Mouse (Mus musculus) thymus, postnatal 4 days (tissue): ENCODE measurements around the gene Eipr1.
"Not testable (repeated sequence)": the region's sequence is repeated elsewhere in the genome, so short reads cannot be mapped to it uniquely, and the experiment has no call there.

Source experiments
- DNase-seq: peaks from one replicate; pipeline ENCODE4 v3.0.0; 2021

Gene Eipr1

DNA sequence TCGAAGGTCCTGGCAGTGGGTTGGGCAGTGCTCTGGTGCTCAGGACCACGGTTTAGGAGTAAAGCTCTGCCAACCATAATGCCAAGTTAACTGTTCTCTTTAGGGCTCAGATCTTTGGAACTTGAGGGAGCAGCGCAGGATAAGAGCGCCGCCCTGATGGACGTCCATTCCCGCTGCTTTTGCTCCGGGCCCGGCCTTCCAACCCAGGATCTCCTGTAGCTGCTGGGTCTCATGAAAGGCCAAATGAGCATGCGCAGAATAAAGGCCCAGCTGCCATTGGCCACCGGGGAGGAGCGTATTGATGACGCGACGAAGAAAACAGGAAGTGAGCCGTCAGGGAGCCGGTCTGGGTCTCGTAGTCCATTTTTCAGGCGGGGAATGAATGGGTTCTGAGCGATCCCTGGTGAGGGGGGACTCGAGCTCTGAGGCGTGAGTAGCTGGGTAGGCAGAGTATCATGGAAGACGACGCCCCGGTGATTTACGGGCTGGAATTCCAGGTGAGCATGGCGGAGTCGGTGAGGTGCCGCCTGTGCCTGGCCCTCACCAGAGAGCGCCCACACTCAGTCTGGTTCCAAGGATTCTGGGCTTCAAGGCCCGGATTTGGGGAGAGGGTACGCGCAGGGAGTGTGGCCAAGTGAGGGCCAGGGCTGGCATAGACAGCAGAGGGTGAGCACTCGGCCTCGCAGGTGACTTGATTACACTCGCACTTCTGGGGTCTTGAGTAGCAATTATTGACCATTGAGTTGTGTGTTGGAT, at the start of gene Eipr1:
Gene Eipr1 (plus strand): TSS at position 296 of the 756 bp plus-strand sequence.
- peak; percentile 83 for DNase-seq

DNA sequence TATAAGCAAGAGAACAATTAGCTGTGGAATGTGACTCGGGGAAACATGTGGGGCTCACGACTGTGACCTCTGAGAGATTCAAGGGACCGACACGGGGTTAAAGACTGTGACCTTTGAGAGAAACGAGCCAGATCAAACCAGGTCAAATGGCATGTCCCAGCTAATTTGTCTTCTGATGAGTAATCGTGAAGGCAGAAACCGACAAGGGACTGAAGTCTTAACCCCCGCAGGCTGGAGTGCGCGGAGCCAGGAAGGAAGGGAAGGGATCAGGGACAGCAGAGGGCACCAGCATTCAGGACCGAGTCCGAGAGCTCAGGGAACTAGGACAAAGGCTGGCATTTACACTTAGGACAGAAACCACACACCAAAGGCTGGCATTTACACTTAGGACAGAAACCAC, 47.2 kb upstream of the Eipr1 start:
- no peak for DNase-seq

DNA sequence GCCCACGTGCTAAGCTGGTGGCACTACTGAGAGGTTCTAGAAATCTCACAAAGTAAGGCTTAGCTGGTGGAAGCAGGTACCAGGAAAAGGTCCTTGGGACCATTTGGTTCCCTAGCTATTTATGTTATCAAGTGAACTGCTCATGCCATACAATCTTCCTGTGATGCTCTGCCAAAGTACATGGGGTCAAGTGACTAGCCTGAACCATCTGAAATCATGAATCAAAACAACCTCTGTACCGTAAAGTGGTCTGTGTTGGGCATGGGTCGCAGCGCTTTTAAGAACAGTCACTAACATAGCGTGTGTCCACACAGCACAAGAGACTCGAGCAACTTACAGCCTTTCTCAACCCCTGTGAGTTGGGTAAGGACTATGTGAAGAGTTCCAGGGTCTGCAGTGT, 46.4 kb upstream of the Eipr1 start:
- no peak for DNase-seq

DNA sequence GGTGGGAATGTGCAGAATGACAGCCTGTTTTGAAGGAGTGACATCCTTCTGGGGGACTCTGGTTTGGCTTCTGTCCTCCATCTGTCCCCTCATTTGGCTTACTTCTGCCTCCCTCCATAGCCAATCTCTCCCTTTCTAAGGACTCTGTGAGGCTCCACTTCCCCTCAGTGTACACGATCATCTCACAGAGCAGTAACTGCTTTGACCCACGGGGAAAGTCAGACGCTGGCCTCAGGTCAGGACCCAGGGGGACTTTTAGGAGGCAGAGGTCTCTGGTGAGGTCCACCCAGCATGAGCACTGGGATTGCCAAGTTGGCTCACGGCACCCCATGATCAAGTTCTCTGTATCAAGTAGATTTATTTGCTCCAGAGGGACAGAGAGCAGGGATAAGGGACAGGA, 43.4 kb upstream of the Eipr1 start:
- no peak for DNase-seq

DNA sequence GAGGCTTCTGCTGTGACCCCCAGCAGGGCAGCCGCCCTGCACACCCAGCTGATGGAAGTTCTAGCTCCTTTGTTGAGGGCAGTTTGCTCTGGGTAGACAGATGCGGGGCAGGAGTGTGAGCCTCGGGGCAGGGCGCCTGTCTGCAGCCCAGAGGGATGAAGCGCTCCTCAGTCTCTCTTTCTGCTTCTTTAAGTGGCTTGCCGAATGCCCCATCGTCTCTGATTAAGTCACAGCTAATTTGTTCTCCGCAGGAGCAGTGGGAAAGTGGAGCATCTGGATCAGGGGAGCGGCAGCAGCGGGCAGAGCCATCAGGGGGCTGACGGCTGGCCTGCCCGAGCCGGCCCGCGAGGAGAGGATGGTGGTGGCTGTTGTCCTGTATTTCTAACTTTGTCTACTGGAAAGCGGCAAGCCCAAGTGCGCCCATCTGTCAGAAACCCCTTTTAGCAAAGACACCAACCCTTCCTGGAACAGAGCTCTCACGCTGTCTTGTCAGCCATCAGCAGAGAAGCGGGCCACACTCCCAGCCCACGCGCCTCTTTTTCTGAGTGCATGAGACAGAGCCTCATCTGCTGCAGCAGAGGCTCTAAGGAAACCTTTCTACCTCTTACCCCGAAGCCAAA, 40.9 kb upstream of the Eipr1 start:
- DNase-seq, result no peak

DNA sequence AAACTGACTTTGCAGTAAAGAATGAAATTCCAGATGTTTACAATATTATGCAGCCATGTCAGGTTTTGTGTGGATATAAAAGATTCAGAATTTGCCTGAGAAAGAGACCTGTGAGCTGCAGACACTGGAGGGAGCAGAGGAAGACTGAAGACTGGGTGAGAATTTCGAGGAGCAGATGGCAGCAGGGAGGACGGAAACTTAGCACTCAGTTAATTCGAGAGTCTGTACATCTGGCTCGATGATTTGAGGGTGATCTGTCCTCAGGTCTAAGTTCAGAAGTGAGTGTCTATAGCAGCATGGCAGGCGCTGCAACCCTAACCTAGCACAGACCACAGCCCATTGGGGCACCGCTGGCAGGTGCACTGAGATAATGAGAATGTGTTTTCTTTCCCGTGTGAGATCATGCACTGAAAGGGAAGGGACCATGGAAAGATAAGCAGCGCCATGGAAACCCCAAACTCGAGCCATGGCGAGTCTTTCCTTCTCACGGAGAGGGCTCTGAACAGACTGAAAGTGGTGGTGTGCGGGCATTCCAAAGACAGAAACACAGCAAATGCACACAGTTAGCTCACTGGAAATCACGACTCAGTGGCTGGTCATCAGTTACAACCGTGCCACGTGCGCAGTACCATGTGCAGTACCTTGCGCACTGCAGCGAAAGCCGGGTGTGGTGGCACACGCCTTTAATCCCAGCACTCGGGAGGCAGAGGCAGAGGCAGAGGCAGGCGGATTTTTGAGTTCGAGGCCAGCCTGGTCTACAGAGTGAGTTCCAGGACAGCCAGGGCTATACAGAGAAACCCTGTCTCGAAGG, 36.6 kb upstream of the Eipr1 start:
- DNase-seq, result no peak

DNA sequence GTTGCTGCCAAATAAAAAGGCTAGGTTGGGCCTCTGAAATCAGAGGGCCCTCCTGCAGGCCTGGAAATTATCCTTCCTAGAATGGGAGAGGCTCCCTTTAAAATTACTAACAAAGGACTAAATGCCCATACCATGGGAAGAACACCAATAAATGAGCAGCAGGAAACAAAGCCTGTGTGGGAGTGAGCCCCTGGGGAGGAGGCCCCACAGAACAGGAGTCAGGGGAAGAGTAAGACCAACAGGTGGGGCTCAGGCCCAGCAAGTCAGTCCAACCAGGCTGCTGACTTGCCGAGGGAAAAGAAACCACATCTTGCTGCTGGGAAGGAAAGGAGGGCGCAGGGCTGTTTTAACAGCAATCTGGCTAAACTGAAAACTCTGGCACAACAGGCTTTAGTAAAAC, 34.5 kb upstream of the Eipr1 start:
- no peak for DNase-seq

DNA sequence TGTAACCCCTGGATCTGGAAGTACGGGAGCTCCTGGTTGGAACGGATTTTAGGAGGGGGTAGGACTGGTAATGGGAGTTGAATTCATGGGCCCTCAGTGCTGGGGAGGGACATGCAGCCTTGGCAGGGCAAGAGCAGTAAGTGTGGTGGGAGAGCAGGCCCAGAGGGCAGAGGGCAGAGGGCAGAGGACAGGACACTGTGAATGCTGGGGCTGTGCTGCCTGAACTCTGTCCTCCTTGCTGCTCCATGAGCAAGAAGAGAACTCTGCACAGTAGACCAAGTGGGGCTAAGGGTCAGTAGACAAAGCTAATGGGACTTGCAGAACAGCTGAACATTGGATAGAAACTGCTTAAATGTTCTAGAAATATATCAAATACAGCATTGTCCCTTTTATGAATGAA, 33.5 kb upstream of the Eipr1 start:
- no peak for DNase-seq

DNA sequence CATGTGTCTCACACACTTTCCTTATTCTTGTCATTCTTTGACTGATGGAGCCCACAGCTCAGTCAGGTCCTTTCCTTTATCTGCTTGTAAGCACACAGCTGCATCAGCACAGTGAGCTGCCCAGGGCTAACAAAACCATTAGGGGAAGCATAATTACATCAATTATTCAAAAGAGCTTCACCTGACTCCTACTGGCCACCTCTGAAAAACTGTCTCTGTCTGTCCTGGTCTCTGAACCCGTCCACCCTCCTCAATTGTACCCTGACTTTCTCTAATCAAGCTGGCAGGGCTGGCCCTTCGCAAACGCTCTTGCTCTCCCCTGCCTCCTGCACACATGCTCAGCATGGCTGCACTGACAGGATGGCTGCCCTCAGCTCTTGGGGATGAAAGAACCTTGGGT, 27.2 kb upstream of the Eipr1 start:
- no peak for DNase-seq

DNA sequence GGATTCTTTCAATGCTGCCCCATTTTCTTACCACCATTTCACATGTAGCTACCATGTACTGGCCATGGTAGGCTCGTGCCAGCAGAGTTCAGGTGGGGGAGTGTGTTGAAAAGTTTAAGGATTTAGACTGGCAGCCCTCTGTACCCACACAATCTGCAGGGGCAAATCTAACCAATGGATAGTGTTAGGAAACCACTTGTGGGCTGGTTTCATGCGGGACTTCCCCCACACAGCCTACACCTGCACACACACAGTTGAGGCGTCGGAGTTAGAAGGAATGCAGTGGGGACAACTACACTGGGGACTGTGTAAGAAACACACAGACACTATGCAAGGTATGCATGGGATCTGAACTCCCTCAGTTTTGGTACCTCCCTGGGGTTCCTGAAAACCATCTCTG, 25.4 kb upstream of the Eipr1 start:
- DNase-seq, result no peak

DNA sequence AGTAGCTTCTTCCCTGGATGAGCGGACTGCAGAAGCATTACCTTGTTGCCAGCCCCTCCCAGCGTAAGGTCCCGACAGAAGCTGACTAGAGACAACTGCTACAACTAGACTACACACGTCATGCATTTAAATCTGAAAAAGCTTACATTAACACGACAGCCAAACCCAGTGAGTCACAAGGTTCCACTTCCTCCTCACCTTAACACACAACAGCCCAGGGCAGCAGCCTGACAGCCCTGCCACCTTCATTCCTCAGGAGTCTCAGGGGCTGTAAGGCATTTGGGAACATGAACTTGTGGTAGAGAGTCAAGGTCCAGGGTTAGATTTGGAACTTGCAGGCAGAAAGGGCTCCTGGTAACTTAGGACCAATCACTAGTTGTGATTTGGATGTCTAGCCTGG, 24.5 kb upstream of the Eipr1 start:
- DNase-seq, result no peak

DNA sequence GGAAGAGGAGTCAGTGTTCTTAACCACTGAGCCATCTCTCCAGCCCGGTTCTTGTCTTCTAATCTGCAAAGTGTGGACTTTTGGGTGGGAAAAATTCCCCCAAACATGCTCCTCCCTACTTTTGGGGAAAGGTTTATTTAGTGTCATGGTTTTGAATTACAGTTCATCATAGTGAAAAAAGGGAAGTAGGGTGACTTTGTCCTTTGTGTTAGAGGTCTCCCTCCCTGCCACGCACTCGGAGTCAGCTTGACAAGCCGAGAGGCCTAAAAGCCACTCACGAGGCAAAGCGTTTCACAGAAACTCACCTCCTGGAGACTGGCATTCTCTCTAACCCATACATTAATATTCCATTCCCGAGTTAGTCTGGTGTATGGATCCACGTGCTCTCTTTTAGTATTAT, 19.0 kb upstream of the Eipr1 start:
- no peak for DNase-seq

DNA sequence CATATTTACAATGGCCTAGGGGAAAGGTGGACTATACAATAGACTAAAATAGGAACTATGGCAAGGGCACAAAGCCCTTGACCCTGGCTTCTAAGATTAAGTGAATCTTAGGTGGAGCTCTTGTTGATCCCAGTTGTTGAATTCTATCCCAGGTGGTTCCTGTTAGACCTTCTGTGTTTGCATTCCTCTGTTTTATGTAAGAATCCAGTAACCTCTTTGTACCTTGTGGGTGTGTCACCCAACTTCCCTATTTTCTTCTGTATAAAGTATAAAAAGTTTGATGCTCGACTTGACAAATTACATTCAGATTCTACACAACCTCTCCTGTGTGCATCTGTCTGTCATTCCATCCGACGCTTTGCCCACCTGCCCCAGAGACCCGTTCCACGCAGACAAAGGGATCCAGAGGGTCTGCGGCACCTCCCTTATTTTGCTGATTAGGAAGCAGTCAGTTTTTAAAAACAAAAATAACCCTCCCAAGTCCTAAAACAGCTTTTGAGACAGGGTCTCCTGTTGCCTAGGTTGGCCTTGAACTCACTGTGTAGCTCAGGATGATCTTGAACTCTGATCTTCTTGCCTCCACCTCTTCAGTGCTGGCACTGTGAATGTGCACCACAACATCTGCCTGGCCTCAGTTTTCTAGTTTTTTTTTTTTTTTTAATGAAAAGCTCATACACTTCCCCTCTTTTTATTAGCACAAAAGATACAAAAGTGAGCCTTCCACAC, 17.9 kb upstream of the Eipr1 start:
- not testable (repeated sequence) for DNase-seq

DNA sequence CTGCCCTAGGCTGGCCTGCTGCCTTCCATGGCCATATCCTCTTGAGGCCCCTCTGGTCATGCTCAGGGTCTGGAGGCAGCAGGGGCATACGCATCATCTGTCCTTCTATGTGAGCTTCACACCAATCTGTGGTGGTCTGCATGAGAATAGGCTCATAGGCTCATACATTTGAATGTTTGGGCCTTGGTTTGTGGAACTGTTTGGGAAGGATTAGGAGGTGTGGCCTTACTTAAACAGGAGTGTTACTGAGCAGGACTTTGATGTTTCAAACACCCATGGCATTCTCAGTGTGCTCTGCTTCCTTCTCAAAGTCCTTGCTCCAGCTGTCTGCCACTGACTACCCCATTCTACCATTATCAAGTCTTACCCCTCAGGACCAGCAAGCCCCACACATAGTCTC, 17.3 kb upstream of the Eipr1 start:
- DNase-seq, result no peak

DNA sequence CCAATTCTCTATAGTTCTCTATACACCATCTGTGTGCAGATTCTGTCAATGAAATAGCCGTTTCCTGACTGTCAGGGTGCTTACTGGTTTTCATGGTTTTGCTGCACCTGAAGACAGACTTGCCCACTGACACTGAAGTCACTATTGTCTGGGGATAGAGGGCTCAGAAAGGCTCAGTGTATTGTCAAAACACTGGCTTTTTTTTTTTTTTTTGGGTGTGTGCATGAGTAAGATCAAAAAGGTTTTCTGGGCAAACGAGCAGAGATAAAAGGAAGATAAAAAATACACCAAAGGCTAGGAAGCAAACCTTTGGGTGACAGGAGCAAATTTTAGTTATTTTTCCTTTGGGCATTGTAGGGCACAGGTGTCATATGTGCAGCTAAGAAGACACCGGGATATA, 16.3 kb upstream of the Eipr1 start:
- no peak for DNase-seq

DNA sequence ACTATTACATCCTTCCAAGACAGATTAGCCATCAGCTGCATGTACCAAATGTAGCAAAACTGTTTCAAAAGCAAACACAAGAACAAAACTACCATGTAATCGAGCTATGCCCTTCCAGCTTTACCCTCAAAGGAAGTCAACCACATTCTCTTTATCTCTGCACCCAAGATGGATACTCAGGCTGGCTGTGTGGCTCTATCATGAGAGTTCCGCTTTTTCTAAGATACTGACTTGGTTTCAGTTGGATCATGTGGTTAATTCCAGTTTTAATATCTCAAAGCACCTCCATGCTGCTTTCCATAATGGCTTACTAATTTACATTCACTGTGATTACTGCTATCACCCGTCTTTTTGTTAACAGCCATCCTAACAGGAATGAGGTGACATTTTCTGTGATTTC, 8.3 kb upstream of the Eipr1 start:
- DNase-seq, result no peak

DNA sequence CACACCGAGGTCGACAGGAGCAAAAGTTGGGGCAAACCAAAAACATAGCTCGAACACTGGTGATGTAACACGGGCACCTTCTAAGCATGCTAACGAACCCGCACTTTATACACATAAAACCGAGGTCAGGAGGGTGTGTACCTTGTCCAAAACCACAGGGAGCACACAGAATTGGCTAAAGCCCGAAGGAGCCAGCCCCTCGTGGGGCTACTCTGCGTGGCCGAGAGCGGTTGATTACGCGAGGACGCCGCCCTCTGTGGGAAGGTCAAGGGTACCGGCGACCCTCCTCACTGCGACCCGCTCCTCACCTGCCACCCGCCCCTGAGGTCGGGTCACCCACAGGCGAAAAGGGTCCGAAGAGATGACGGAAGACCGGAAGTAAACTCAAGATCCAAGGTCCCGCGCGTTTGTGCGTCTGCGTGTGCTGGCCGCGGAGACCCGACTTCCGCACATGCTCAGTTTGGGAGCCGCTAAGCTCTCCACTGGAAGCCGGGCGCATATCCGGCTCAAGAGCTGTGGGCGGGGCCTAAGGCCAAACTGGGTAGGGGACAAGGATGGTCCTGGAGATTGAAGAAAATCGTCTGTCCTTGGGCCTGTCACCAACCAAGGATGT, 1.5 kb upstream of the Eipr1 start, which contains the start of gene Trappc12:
Gene Trappc12 (minus strand): TSS at position 452 of the 613 bp plus-strand sequence.
- peak; percentile 93 for DNase-seq

DNA sequence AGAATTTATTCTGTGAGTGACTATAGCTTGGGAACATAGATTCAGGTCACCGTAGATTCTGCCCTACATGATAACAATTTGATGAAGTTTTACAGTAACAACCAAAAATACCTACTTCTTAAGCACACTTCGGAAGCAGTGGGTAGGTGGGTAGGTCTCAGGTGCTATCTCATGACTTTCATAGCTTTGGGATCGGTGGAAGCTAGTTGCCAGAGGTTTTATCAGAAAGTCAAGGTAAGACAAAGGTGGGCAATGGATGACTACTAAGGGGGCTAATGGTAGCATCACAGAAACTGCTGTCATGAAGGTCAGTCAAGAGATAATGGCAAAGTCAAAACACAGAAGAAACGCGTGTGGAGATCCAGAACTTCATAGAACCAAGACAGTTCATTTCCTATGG, 727 bp upstream of the Eipr1 start:
- no peak for DNase-seq

DNA sequence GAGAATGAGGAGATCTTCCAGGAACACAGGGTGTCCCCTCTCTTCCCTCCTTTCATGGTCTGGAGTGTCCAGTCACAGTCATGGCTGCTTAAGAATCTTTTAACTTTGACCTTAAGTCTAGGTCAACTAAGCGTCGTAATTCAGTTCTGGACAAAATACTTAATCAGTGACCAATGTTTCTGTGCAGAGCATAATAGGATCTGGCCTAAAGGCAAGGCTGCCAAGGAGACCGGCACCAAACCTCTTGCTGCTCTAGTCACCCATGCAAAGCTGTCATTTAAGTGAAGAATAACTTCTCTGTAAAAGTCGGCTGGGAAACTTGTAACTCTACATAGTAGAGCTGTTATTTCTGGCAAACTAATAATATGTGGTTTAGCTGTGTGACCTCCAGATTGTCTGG, 4.4 kb downstream of the Eipr1 start:
- no peak for DNase-seq

DNA sequence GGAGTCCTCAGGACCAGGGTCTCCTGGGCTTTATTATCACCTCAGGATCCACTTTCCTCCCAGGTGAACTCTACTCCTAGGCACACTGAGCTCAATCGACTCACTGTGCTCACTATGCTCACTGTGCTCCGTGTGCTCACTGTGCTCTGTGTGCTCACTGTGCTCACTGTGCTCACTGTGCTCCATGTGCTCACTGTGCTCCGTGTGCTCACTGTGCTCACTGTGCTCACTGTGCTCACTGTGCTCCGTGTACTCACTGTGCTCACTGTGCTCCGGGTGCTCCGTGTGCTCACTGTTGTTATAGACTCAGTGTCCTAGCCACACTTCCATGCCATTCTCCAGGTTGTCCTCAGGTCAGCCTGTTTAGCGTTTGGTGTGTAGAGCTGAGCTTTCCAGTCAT, 18.4 kb downstream of the Eipr1 start:
- no peak for DNase-seq

DNA sequence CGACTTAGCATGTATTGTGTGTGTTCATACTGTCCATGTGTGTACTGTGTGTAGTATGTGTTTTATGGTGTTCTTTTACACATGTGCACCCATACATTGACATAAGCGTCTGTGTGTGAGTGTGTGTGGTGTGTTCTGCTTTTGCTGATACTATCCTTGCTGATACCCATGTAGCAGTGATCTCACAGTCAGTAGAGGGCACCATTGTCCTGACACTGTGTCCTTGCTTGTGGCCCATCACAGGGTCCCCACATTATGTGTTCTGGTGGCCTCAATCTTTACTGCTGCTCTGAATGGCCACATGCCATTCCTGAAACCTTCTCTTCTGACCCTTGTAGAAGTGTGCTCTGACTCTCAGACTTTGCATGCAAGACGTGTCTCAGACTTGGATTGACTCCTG, 22.2 kb downstream of the Eipr1 start:
- no peak for DNase-seq

DNA sequence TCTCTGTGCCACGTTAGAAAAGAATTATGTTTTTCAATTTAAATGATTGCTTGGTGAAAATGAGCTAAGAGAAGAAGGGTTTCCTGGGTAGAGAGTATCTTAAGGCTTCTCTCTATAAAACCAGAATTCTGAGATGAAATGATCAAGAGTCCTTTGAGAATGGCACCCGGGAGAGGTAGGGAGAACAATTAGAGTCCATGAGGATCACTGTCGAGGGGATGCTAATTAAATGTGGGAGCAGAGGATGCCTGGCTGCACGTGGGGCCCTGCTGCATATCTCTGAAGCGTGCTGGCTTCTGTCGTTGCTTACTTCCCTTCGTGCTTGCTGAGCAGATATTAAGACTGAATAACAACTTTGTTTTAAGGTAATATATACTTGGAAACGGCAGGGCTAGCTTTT, 23.5 kb downstream of the Eipr1 start:
- no peak for DNase-seq

DNA sequence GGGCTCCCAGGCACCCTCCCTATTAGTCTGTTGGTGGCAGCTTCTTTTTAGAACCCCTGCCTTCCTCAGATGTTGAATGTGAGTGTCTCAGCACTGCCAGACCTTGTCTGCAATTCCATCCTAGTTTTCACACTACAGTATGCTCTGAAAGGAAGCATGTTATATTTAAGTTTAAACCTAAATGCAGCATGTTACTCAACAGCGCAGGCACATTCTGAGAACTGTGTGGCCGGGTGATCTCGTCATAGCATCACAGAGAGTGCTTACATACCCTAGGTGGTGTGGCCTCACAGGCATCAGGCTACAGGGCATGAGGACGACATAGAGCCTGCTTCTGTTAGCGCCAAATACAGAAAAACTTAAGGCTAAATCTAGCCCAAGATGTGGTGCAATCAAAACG, 24.0 kb downstream of the Eipr1 start:
- no peak for DNase-seq
